Mouse (Mus musculus) heart, postnatal 10 days (tissue): Measurements from ENCODE around the gene Eml6. TPM values are rescaled to one million over a fixed set of nuclear protein-coding genes. Genes with fewer than 3 reads are reported as not detected.
"Not testable (repeated sequence)": the region's sequence is repeated elsewhere in the genome, so short reads cannot be mapped to it uniquely, and the experiment has no call there.

Experiments
- DNase-seq, 2 experiments: peaks; one replicate each; pipeline ENCODE4 v3.0.0; 2021
- intact Hi-C: fragments of 180-260 bp; cut with DNase I; formaldehyde crosslinking; loops from one replicate; pipeline ENCODE4 v1.15.1; 2025
- total RNA-seq, 2 experiments: library from RNA; stranded (reverse); gene quantifications; 2 replicates each; pipeline ENCODE4 v1.2.3; 2021

The Eml6 gene
- total RNA-seq, 2 experiments from 2014 or later, result 1.6 to 2.5 TPM

GRCm38 (mm10) chr11:29861750-29862397 lies 164.0 kb downstream of the Eml6 start:
- DNase-seq, result peak; percentile 32 to 71
- intact Hi-C loops, result loop anchor here (1.0 to 2.0 kb wide), 2 partner anchors 23 to 797 kb away; no protein-coding TSS in a partner anchor

- no peak for DNase-seq
- intact Hi-C loops, result loop anchor here (2.0 kb wide), 1 partner anchor 798 kb away; no protein-coding TSS in a partner anchor
These were observed 164.8 kb downstream of the Eml6 start for GRCm38 (mm10) chr11:29861040-29861439.

DNA sequence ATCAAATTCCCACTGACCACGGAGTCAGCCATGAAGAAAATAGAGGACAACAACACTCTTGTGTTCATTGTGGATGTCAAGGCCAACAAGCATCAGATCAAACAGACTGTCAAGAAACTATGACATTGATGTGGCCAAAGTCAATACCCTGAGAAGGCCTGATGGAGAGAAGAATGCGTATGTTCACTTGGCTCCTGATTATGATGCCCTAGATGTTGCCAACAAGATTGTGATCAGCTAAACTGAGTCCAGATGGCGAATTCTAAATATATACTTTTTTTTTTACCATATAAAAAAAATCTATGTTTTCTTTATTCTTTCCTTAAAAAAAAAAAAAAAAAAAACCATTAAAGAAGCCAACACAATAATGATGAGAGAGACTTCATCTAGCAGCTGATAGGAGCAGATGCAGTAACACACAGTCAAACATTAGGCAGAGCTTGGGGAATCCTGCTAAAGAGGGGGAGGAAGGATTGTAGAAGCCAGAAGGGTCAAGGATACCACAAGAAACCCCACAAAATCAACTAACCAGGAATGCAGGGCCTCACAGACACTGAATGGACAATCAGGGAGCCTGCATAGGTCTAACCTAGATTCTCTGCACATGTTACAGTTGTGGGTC lies 185.1 kb downstream of the Eml6 start:
- intact Hi-C loops, result no loop called here
- no peak for DNase-seq

GRCm38 (mm10) chr11:29839781-29840180 lies 186.1 kb downstream of the Eml6 start:
- intact Hi-C loops, result no loop called here
- DNase-seq, result peak; percentile 82 to 87

DNA sequence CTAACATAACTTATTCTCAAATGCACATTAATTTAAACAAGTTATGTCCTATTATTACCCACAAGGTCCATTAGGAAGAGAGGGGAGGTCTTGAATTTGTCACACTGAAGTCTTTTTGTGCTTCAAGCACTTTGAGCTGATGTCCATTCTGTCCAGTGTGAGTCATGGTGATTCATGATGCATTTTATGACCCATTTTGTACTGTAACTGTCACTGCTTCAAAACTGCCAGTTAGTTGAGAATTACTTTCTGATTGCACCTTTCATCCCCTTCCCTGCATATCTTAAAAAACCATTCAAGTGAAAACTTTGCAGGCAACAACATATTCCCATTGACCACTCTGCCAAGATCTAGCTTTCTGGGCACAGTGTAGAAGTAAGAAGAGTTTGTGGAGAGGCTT lies 188.8 kb downstream of the Eml6 start:
- intact Hi-C loops, result no loop called here
- DNase-seq, result no peak

- intact Hi-C loops, result no loop called here
- no peak for DNase-seq
These were observed 198.1 kb downstream of the Eml6 start for GRCm38 (mm10) chr11:29827729-29828128.

DNA sequence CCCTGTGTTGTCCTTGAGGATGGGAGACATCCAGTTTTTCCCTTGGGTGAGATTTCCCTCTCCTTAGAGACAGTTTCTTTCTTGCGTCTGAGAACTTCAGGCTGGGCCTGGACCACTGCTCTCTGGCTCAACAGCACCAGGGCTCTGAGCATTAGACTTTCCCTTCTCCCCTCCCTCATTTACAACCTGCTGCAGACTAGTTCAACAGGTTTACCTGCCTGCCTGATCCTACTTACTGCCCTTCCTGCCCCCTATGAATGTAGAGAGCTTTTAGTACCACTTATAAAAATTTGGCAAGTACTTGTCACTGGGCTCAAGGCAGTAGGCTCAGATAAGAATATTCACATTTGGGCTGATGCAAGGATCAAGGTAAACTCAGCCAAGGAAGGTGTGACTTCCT lies 199.8 kb downstream of the Eml6 start:
- intact Hi-C loops, result no loop called here
- DNase-seq, result no peak

- DNase-seq, result peak in 1 of 2 experiments; percentile 16
- intact Hi-C loops, result not testable (repeated sequence)
These were observed 200.5 kb downstream of the Eml6 start, which contains the start of gene 4931440F15Rik for GRCm38 (mm10) chr11:29825271-29825718. Gene 4931440F15Rik, minus strand, starts transcription at chr11:29825668.

DNA sequence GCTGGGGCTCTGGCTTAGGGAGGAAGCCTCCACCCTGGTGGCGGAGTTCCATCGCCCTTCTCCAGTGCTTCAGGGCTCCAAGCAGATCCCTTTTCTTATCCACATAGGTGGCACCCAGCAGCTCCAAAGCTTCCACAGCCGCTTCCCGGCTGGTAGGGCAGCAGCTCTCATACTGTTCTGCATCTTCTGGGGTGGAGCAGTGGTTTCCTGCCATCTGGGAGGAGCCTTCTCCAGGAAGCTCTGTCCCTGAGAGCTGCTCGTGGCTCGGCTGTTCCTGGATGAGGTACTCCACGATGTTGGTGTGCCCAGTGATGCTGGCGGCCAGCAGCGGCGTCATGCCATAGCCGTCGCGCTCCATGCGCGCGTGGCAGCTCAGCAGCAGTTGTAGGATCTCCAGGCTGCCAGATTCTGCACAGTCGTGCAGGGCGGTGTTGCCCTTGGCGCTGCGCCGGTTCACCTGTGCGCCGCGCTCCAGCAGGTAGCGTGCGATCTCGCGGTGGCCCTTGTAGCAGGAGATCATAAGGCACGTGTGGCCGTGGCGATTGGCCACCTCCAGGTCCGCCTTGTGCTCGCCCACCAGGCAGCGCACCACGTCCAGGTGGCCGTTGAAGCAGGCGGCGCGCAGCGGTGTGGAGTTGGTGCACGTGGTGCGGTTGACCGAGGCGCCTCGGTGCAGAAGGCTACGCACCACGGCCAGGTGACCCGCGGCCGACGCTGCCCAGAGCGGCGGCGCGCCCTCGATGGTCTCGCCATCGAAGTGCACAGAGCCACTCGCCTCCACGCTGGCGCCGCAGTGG lies 201.2 kb downstream of the Eml6 start:
- intact Hi-C loops, result not testable (repeated sequence)
- peak in 1 of 2 experiments; percentile 22 for DNase-seq

GRCm38 (mm10) chr11:29823141-29823540 lies 202.7 kb downstream of the Eml6 start:
- no peak for DNase-seq
- intact Hi-C loops, result no loop called here

GRCm38 (mm10) chr11:29815670-29816069 lies 210.2 kb downstream of the Eml6 start:
- DNase-seq, result no peak
- intact Hi-C loops, result no loop called here

DNA sequence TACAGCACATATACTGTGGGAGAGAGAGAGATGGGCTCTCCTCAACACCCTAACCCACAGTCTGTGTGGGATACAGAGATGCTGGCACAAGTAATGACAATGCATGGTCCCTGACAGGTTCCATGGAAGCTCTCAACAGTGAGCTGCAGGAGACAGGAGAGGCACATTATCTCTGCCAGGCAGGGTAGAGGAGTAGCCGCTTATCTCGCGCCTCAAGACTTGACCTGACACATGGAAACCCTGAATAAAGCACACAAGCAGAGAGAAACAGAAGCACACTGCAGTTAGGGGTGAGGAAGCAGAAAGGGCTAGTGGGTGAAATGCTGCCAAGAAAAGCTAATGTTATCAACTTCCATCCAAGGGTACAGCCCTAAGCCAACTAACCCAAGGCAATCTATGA lies 210.6 kb downstream of the Eml6 start:
- DNase-seq, result no peak
- intact Hi-C loops, result no loop called here

GRCm38 (mm10) chr11:29813267-29813666 lies 212.6 kb downstream of the Eml6 start:
- intact Hi-C loops, result no loop called here

DNA sequence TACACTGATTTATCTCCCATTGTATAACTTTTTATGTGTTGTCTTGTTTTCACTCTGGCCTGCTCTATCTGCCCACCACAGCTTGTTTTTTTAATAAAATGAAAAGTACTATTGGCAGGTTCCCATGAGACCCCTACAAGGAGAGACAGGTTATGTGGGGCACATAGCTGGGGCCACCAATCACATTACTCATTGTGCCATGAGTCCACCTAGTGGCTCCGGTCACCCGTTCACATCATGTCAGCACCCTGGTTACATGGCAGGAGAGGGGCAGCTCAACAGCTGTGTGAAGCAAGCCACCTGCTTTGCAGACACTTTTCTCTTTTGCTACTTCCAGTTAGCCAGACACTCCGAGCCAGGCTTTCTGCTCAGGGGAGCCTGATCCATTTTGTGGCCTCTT lies 213.4 kb downstream of the Eml6 start:
- intact Hi-C loops, result no loop called here
- DNase-seq, result no peak

More at GRCm38 (mm10) chr11:29813267-29813666, 212.6 kb downstream of the Eml6 start:
- no peak for DNase-seq

- intact Hi-C loops, result no loop called here
These were observed 215.5 kb downstream of the Eml6 start for GRCm38 (mm10) chr11:29810324-29810723.

DNA sequence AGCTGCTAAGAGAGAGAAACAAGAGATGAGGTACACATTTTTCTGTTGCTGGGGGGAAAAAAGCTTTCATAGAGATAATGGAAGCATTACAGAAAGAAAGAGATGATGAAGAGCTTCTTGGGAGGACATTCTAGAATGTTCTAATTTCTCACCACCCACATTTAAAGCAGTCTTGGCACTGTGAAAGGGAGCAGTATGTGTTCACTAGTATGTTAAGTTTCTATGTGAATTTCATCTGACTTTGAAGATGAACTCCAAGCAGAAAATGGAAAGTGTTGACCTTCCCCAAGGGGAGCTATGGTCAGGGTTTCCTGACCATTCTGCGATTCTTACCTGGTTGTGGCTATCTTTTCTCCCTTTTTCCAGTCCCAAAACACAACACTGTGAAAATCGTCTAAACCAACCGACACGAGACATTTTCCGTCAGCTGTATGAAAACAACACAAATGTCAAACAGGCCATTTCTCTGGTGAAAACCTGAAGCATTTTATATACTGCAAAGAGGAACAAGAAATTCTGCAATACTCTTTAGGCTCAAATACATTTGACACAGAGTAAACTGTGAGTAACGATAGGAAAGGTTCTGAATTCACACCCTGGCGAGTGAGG lies 216.7 kb downstream of the Eml6 start:
- no peak for DNase-seq
- intact Hi-C loops, result no loop called here

More at GRCm38 (mm10) chr11:29810324-29810723, 215.5 kb downstream of the Eml6 start:
- DNase-seq, result no peak

DNA sequence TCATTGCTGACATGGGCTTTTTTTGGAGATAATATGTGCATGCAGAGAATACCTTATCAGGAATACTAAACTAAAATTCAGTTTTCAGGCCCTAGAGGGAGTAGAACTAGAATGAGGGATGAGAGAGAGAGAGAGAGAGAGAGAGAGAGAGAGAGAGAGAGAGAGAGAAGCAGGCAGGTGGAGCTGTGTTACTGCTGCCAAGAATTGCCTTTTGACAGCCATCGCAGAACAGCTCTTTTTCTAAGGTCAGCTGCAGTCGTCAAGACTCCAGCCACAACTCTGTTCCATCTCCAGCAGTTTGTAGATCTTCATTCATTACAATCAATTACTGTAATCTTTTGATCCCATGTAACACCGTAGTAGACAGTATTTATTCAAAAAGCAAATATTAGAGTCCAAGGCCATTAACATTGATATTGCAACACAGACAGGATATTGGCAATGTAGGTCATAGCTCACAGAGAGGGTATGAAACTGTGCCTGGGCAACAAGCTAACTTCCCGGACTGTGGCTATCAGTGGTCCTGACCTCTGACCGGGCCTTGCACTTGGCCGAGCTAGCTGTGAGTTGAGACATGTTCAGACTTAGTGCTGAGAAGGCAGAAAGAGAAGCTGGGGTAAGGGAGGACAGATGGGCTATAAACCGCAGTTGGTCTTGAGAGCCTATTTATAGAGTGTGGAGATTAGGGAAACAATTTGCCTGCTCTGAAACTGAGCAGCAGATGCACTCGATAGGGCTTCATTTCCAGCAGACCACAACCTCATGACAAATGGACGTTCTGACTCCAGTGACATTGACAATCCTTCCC lies 217.5 kb downstream of the Eml6 start:
- intact Hi-C loops, result no loop called here
- peak; percentile 51 for DNase-seq

DNA sequence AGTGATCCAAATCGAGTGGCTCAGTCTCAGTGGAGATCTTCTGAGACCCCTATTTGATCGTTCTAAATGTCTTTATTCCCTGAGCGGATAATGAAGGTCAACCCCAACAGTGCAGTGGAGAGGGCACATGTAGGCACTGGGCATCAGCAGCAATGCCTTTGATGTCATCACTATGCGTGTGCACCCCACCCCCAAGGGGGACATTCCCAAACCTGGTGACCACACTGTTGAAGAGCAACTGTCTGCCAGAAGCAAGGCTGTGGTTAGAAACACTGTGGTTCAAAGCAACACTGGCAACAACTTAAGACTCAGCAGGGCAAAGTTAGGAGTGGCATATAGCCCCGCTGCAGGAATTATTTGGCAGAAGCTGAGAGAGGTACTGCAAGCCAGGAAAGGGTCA lies 218.5 kb downstream of the Eml6 start:
- intact Hi-C loops, result no loop called here
- no peak for DNase-seq

DNA sequence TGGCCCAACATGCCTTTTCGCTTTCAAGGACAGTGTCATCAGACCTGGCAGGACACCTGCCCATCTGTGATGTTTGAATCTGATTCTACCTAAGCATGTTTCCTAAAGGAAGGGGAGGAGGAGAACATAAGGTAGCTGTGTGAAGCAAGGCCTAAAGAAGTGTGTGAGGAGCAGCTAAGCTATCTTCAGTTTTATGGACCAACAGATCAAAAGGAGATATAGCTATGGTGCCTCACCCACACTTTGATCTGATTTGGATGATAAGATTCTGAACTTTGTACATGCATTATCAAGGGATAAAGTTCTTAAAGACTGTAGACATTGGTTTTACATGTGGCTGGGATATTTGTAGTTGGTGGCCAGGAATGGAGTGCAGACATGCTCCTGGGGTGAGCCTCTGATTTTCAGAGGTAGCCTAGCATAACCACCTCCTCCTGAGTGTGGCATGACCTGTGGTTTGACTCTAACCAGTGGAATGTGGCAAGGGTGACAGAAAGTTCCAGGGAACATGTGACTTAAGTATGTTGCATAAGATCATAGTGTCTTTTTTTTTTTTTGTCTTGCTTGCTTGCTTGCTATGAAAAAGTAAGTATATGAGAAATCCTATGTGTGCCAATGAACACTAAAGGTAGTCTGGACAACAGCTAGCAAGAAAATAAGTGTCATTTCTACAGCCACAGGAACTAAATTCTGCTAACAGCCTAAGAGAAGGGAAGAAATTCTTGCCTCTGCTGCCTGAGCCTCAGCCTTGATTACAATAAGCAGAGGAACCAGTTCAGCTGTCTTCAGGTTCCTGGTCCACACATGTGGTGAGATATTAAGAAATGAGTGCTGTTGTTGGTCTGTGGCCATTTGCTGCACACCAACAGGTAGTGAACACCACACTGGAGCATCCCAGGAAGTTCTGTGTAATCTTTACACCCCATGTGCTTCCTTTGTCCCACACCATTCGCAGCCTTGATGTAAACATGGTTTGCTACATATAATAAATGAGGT lies 224.1 kb downstream of the Eml6 start:
- no peak for DNase-seq
- intact Hi-C loops, result no loop called here
